Mouse (Mus musculus) embryonic fibroblast, embryonic 13.5 days (primary cell): ENCODE measurements at regions not wholly inside any gene's neighbourhood (a gene's known extent, or its start where the extent isn't known, plus 50 kb on each side); places are given as distances from the start of the nearest gene placed in this dataset.

ENCODE experiments used
- CTCF ChIP-seq: IDR thresholded peaks from 2 replicates; pipeline ENCODE4 v1.5.1; 2011; ENCODE audit warnings: mild to moderate bottlenecking, control low read depth, low read length, moderate library complexity, borderline replicate concordance; ENCODE audit not compliant: insufficient read depth
- POLR2A ChIP-seq: IDR thresholded peaks from 2 replicates; pipeline ENCODE4 v1.6.1; 2011; ENCODE audit warnings: low read depth, mild to moderate bottlenecking, control low read depth, low read length, moderate library complexity

GRCm38 (mm10) chr15:62198194-62198593 is 1275.4 kb upstream of the A1bg start:
- no peak for TF ChIP-seq POLR2A
- TF ChIP-seq CTCF = no peak
